Mouse (Mus musculus): ENCODE measurements around the gene Fst. TPM values are rescaled to one million over a fixed set of nuclear protein-coding genes. Genes with fewer than 3 reads are reported as not detected.

Gene Fst
- polyA plus RNA-seq, 1 experiment from 2014 or later, result 58.4 TPM

DNA sequence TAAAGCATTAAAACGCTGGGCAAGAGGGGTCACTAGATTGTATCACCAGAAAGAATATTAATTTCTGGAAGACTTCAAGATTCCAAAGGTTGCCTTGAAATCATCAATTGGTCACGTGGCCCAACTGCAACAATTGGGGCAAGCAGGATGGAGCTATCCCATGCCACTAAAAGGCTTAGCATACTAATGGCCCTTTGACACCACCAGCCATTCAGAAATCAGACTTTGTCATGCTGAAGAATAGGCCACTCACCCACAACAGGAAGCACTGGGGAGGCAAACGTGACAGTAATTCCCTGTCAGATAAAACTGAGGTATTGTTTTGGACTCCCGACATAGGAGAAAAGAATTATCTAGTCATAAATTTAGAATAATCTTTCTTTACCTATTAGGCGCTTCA lies 52.3 kb downstream of the Fst start:
- Histone ChIP-seq H3K36me3 (no peaks in the 10 kb centered on the region), H3K4me2 (replicated peaks) (no peak overlapping the region), H3K9ac (no peak overlapping the region), H3K4me3 (no peak overlapping the region), H3K9me3 (no peaks in the 10 kb centered on the region), H3K4me1 (no peaks in the 10 kb centered on the region), H3K27ac (no peak overlapping the region), H3K27me3 (0 out of 2 replicates have a peak, but pooled peaks cover 4% of the 10 kb centered on the region)
- ATAC-seq (ENCODE audit: low FRiP score, low read depth), result no peak
- 27% methylated on average over 5 of the region's 5 CpGs for WGBS

GRCm38 (mm10) chr13:114405100-114405715 lies 53.5 kb downstream of the Fst start:
- no peaks in the 10 kb centered on the region for H3K9me3 ChIP-seq
- H3K4me2 ChIP-seq (replicated peaks), result no peak overlapping the region
- no peaks in the 10 kb centered on the region for H3K4me1 ChIP-seq
- no peak overlapping the region for H3K27ac ChIP-seq
- H3K27me3 ChIP-seq, result 0 out of 2 replicates have a peak, but pooled peaks cover 4% of the 10 kb centered on the region
- no peaks in the 10 kb centered on the region for H3K36me3 ChIP-seq
- no peak overlapping the region for H3K9ac ChIP-seq
- no peak for ATAC-seq (ENCODE audit: low FRiP score, low read depth)
- WGBS, result 85% methylated on average over 9 of the region's 9 CpGs
- H3K4me3 ChIP-seq, result no peak overlapping the region

Other genes with a start within 250 kb of the Fst start
- gene Ndufs4, start 70.7 kb downstream of the Fst start, polyA plus RNA-seq (2015; fragmentation: Nextera tagmentation; extraction: Ambion mirVana), result 292 and 306 TPM in 2 replicates

Measured in limb, embryonic 13.5 days (tissue).